Mouse (Mus musculus) heart, embryonic 15.5 days (tissue): ENCODE measurements around the gene Uroc1. TPM values are rescaled to one million over a fixed set of nuclear protein-coding genes. Genes with fewer than 3 reads are reported as not detected.

Experiments
- ATAC-seq: fragments of 200-750 bp; cut with Nextera tagmentation; replicated peaks from 2 replicates; pipeline ENCODE4 v1.8.0; 2017; ENCODE audit warnings: low read depth, moderate TSS enrichment; ENCODE audit not compliant: insufficient number of reproducible peaks, insufficient read depth, low FRiP score
- H3K27ac ChIP-seq: fragments of 300-500 bp; sonication (generic); 2 replicates; pipeline ENCODE4 v1.5.1; 2015; ENCODE audit warnings: mild to moderate bottlenecking, inconsistent platforms
- H3K27me3 ChIP-seq: fragments of 300-500 bp; sonication (generic); 2 replicates; pipeline ENCODE4 v1.6.1; 2015; ENCODE audit warnings: inconsistent platforms
- H3K36me3 ChIP-seq: fragments of 300-500 bp; sonication (generic); 2 replicates; pipeline ENCODE4 v1.6.1; 2015; ENCODE audit warnings: mild to moderate bottlenecking, inconsistent platforms
- H3K4me1 ChIP-seq: fragments of 300-500 bp; sonication (generic); replicated peaks from 2 replicates; pipeline ENCODE4 v1.6.1; 2015; ENCODE audit warnings: inconsistent platforms
- H3K4me2 ChIP-seq: fragments of 300-500 bp; sonication (generic); 2 replicates; pipeline ENCODE4 v1.6.1; 2015; ENCODE audit warnings: inconsistent platforms, mild to moderate bottlenecking, moderate library complexity
- H3K4me3 ChIP-seq: fragments of 300-500 bp; sonication (generic); 2 replicates; pipeline ENCODE4 v1.5.1; 2015; ENCODE audit warnings: mild to moderate bottlenecking, inconsistent platforms
- H3K9ac ChIP-seq: fragments of 300-500 bp; sonication (generic); 2 replicates; pipeline ENCODE4 v1.6.1; 2015; ENCODE audit warnings: mild to moderate bottlenecking, inconsistent platforms
- H3K9me3 ChIP-seq: fragments of 300-500 bp; sonication (generic); replicated peaks from 2 replicates; pipeline ENCODE4 v1.6.1; 2016; ENCODE audit warnings: inconsistent platforms
- WGBS: fragments of 180-500 bp; shearing (Covaris S2); methylation state at CpG from one replicate; pipeline ENCODE4 v1.1.7; 2015; ENCODE audit warnings: mixed read lengths; 5-methylcytosine and 5-hydroxymethylcytosine counted together
- polyA plus RNA-seq: library from polyadenylated mRNA; unstranded; fragments of >200 nt; fragmentation: Nextera tagmentation; extraction: Ambion mirVana; gene quantifications from 2 replicates; pipeline ENCODE4 v1.2.1, GENCODE M21; 2015

Uroc1 gene
- polyA plus RNA-seq, 1 experiment from 2014 or later, result not detected

- no peaks in the 10 kb centered on the region for H3K4me1 ChIP-seq
- peaks cover 22% of the 10 kb centered on the region for H3K36me3 ChIP-seq
- no peaks in the 10 kb centered on the region for H3K27me3 ChIP-seq
- WGBS, result 88% methylated on average over 2 of the region's 2 CpGs
- ATAC-seq, result no peak
- no peaks in the 10 kb centered on the region for H3K9me3 ChIP-seq
- H3K27ac ChIP-seq, result no peak overlapping the region
- no peak overlapping the region for H3K4me3 ChIP-seq
- H3K9ac ChIP-seq, result no peak overlapping the region
- no peak overlapping the region for H3K4me2 ChIP-seq
Observed at GRCm38 (mm10) chr6:90395751-90396150, 62.7 kb downstream of the Uroc1 start.

GRCm38 (mm10) chr6:90397291-90397690 is 64.2 kb downstream of the Uroc1 start:
- H3K9me3 ChIP-seq, result no peaks in the 10 kb centered on the region
- no peak overlapping the region for H3K4me2 ChIP-seq
- no peak overlapping the region for H3K27ac ChIP-seq
- 82% methylated on average over 3 of the region's 3 CpGs for WGBS
- H3K4me3 ChIP-seq, result no peak overlapping the region
- no peak overlapping the region for H3K9ac ChIP-seq
- H3K27me3 ChIP-seq, result no peaks in the 10 kb centered on the region
- H3K36me3 ChIP-seq, result peaks cover 29% of the 10 kb centered on the region
- ATAC-seq, result no peak
- H3K4me1 ChIP-seq, result no peaks in the 10 kb centered on the region

- Histone ChIP-seq H3K9ac (no peak overlapping the region), H3K4me3 (no peak overlapping the region), H3K4me2 (no peak overlapping the region), H3K9me3 (no peaks in the 10 kb centered on the region), H3K36me3 (0 out of 2 replicates have a peak, but pooled peaks cover 3% of the 10 kb centered on the region), H3K27me3 (no peaks in the 10 kb centered on the region), H3K27ac (no peak overlapping the region), H3K4me1 (no peaks in the 10 kb centered on the region)
- no peak for ATAC-seq
Observed at GRCm38 (mm10) chr6:90408632-90409031, 75.5 kb downstream of the Uroc1 start.

GRCm38 (mm10) chr6:90410972-90411371 is 77.9 kb downstream of the Uroc1 start:
- 67% methylated on average over 1 of the region's 1 CpGs for WGBS
- no peak overlapping the region for H3K4me3 ChIP-seq
- 0 out of 2 replicates have a peak, but pooled peaks cover 2% of the 10 kb centered on the region for H3K36me3 ChIP-seq
- no peaks in the 10 kb centered on the region for H3K27me3 ChIP-seq
- no peak overlapping the region for H3K4me2 ChIP-seq
- H3K27ac ChIP-seq, result no peak overlapping the region
- no peaks in the 10 kb centered on the region for H3K9me3 ChIP-seq
- no peaks in the 10 kb centered on the region for H3K4me1 ChIP-seq
- no peak for ATAC-seq
- H3K9ac ChIP-seq, result no peak overlapping the region

GRCm38 (mm10) chr6:90411926-90412325 is 78.8 kb downstream of the Uroc1 start:
- 69% methylated on average over 7 of the region's 7 CpGs for WGBS
- no peak overlapping the region for H3K4me2 ChIP-seq
- H3K27ac ChIP-seq, result no peak overlapping the region
- no peaks in the 10 kb centered on the region for H3K36me3 ChIP-seq
- ATAC-seq, result no peak
- no peak overlapping the region for H3K4me3 ChIP-seq
- H3K27me3 ChIP-seq, result no peaks in the 10 kb centered on the region
- no peak overlapping the region for H3K9ac ChIP-seq
- H3K9me3 ChIP-seq, result no peaks in the 10 kb centered on the region
- no peaks in the 10 kb centered on the region for H3K4me1 ChIP-seq

Other genes with a start within 250 kb of the Uroc1 start
- not detected in 2 replicates for gene Vmn1r50, start 231.9 kb upstream of the Uroc1 start, polyA plus RNA-seq
- not detected in 2 replicates for gene Vmn1r51, start 210.7 kb upstream of the Uroc1 start, polyA plus RNA-seq
- gene Vmn1r52, start 158.5 kb upstream of the Uroc1 start, polyA plus RNA-seq, result not detected in 2 replicates
- gene V1ra8, start 130.5 kb upstream of the Uroc1 start, polyA plus RNA-seq, result not detected in 2 replicates
- gene Vmn1r53, start 108.8 kb upstream of the Uroc1 start, polyA plus RNA-seq, result not detected in 2 replicates
- not detected in 2 replicates for gene Vmn1r54, start 87.0 kb upstream of the Uroc1 start, polyA plus RNA-seq
- not detected in 2 replicates for gene BC048671, start 32.1 kb upstream of the Uroc1 start, polyA plus RNA-seq
- gene Chst13, start 8.1 kb upstream of the Uroc1 start, polyA plus RNA-seq, result 0.14 TPM in 1 of 2 replicates, not detected in the other
- 5.5 and 8.1 TPM in 2 replicates for gene Zxdc, start 36.2 kb downstream of the Uroc1 start, polyA plus RNA-seq
- 0.32 and 0.42 TPM in 2 replicates for gene Cfap100, start 95.5 kb downstream of the Uroc1 start, polyA plus RNA-seq
- 22.5 and 22.8 TPM in 2 replicates for gene Klf15, start 129.3 kb downstream of the Uroc1 start, polyA plus RNA-seq
- gene Aldh1l1, start 153.1 kb downstream of the Uroc1 start, polyA plus RNA-seq, result 1.8 and 3.6 TPM in 2 replicates